Mouse (Mus musculus) embryonic fibroblast, embryonic 13.5 days (primary cell): ENCODE results near the gene Slc4a2.

Experiments used
- CTCF ChIP-seq: IDR thresholded peaks from 2 replicates; pipeline ENCODE4 v1.5.1; 2011; ENCODE audit warnings: mild to moderate bottlenecking, control low read depth, low read length, moderate library complexity, borderline replicate concordance; ENCODE audit not compliant: insufficient read depth
- POLR2A ChIP-seq: IDR thresholded peaks from 2 replicates; pipeline ENCODE4 v1.6.1; 2011; ENCODE audit warnings: low read depth, mild to moderate bottlenecking, control low read depth, low read length, moderate library complexity

DNA sequence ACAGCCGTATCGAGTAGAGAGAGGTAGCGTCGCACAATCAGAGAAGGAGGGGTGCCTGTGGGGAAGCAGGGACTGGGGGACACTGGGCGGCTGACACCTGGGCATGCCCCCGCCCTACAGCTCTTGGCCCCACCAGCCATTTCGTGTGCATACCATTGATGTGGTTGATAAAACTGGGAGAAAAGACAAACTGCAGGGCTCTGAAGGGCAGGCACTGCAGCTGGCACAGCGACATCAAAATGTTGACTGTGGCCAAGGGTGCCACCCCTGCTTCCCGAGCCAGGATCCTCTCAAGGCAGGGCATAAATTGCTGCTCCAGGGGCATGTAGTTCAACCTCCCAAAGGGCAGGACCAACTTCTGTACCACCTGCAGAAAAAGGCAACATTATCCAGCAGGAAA is 18.4 kb downstream of the Slc4a2 start:
- TF ChIP-seq CTCF (no peak), POLR2A (no peak; the same call in 1 of the 2 replicates)
